Mouse (Mus musculus) 3T3-L1 (cell line): ENCODE data around the gene Slc25a12.
A peak's percentile ranks its signal among the peaks of the same experiment; 100 is the strongest.

Experiments
- DNase-seq: peaks from one replicate; pipeline ENCODE4 v3.0.0-alpha.2; 2015; ENCODE audit warnings: low read depth, low spot score

The Slc25a12 gene

GRCm38 (mm10) chr2:71309726-71310125, 57.8 kb downstream of the Slc25a12 start:
- no peak for DNase-seq

GRCm38 (mm10) chr2:71306357-71306756, 61.2 kb downstream of the Slc25a12 start:
- no peak for DNase-seq

DNA sequence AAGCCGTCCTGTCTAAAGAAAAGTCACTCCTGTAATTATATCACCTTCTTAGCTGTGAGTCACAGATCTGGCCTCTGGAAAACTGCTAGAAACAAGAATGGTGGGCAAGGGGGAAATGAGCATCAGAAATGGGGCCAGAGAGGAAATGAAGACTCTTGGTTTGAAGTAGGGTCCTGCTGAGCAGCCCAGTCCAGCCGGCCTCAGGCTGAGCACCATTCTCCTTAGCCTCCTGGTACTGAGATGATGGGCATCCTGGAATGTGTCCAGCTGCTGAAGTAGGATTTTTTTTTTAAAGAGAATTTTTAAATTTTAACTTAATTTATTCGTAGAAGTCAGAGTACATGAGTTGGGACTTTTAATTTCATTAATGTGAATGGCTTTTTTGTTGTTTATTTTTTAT, 62.7 kb downstream of the Slc25a12 start:
- peak; percentile 27 for DNase-seq

DNA sequence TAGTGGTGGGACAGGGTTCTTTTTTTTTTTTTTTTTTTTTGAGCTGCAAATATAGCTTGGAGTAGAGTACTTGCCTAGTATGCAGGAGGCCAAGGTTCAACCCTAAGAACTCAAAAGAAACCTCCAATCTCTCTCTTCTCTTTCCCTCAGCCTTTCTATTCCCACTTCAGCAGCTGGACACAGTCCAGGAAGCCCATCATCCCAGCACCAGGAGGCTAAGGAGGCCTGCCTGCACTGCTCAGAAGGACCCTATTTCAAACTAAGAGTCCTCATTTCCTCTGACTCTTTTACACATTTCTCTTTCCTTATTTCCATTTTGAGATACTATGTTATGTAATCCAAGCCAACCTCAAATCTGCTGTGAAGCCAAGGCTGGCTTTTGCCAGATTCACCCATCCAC, 64.3 kb downstream of the Slc25a12 start:
- DNase-seq: peak; percentile 15

DNA sequence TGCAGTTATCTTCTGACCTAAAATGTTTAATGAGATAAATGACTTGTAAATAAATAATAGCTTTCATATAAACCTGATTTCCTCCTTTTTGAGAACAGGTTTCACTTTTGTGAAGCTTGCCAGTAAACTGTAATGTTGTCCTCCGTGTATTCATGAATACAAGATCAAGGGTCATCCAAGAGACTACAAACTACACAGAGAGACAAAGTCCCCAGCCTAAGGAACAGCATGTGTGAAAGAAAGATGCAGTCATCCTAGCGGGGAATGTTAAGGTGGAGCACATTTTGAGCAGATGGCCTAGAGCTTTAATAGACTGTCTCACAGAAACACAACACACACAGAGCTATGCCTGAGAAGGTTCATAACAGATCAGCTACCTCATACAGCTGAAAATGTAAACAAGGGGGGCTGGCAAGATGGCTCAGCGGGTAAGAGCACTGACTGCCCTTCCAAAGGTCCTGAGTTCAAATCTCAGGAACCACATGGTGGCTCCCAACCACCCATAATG, 65.3 kb downstream of the Slc25a12 start:
- DNase-seq: no peak

- DNase-seq: no peak
Observed at GRCm38 (mm10) chr2:71298729-71299128, 68.8 kb downstream of the Slc25a12 start.

DNA sequence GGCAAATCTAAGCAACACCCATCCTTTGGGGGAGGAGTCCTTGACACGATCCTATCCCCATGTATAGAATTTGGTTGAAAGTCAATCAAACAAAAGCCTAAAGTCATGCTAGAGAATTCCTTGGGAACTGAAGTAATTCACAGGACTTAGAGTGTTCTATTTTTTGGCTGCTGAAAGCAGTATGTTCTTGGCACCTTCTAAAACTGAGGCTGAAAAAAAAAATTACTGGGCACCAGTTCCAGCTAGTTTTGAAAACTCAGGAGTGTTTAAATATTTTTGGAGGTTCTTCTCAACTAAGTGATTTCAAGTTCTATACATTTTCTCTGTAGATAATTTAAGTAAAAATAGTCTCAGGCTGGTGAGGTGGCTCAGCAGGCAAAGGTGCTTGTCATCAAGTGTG, 70.0 kb downstream of the Slc25a12 start:
- DNase-seq: no peak

- DNase-seq: no peak
Observed at GRCm38 (mm10) chr2:71295844-71296243, 71.7 kb downstream of the Slc25a12 start.

- no peak for DNase-seq
Observed at GRCm38 (mm10) chr2:71294489-71294888, 73.1 kb downstream of the Slc25a12 start.

- no peak for DNase-seq
Observed at GRCm38 (mm10) chr2:71293983-71294382, 73.6 kb downstream of the Slc25a12 start.

- DNase-seq: no peak
Observed at GRCm38 (mm10) chr2:71291566-71291965, 76.0 kb downstream of the Slc25a12 start.

DNA sequence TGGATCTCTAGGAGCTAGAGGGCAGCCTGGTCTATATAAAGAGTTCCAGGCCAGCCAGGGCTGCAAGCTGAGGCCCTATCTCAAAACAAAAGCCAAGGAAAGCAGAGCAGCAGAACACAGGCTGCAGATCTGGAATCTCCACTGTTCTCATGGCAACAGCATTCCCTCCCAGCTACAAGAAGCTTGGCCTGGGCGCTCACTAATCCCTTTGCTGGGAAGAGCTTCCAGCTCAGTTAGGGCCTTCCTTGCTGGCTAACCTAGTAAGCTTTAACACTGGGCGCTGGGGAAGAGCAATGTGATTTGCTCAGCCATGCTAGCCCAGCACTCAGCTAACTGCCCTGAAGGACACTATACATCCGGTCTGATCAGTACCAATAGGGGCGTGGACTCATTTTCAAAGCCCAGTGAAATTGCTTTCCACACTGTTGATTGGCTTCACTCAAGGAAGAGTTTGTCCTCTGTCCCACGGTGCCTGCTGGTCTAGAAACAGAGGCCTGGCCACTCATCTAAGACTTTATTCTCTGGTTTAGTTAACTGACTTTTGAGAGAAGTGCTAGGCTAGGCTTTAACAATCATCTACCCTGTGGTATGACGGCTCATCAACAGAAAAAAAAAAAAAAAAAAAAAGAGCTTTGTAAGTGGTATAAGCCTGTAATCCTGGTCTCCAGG, 77.3 kb downstream of the Slc25a12 start:
- DNase-seq: no peak

- DNase-seq: no peak
Observed at GRCm38 (mm10) chr2:71281981-71282380, 85.6 kb downstream of the Slc25a12 start.

GRCm38 (mm10) chr2:71278791-71279775, 88.5 kb downstream of the Slc25a12 start:
- DNase-seq: no peak

GRCm38 (mm10) chr2:71275734-71276133, 91.8 kb downstream of the Slc25a12 start:
- DNase-seq: no peak

- peak; percentile 81 for DNase-seq
Observed at GRCm38 (mm10) chr2:71273955-71274679, 93.4 kb downstream of the Slc25a12 start.

GRCm38 (mm10) chr2:71270085-71270484, 97.5 kb downstream of the Slc25a12 start:
- DNase-seq: no peak

DNA sequence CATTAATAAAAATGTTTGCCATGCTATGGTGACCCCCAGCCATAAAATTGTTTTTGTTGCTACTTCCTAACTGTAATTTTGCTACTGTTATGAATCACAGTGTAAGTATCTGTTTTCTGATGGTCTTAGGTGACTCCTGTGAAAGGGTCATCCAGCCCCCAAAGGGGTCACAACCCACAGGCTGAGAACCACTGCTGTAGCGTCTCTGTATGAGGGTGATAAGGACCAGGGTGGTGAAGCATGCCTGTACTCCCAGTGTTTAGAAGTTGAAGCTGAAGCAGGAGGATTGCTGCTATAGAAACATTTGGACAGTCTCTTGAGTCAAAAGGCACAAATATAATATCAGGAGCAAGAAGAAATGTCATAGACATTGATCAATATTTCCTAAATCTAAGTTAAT, 98.2 kb downstream of the Slc25a12 start:
- no peak for DNase-seq

GRCm38 (mm10) chr2:71268691-71269090, 98.9 kb downstream of the Slc25a12 start:
- no peak for DNase-seq

GRCm38 (mm10) chr2:71264585-71264984, 103.0 kb downstream of the Slc25a12 start:
- DNase-seq: no peak

- DNase-seq: no peak
Observed at GRCm38 (mm10) chr2:71256581-71256980, 111.0 kb downstream of the Slc25a12 start.

DNA sequence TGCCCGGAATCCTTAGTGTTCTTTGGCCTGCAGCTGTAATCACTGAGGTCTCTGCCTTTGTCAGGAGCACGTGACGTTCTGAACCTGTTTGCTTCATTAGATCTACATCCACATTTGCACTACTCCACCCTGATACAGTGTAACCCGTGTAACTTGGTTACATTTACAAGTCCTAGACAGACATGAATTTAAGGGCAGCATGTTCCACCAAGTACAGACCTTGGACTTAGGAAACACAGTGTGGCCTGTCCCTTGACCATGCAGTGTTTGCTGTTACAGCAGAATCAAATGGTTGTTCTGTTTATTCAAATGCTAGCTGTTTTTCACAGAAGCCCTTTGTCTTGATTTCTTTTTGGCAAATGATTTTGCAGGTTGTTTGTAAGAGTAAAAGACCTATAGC, 112.7 kb downstream of the Slc25a12 start:
- DNase-seq: no peak
